Mouse (Mus musculus): ENCODE data around the gene Slit1. TPM values are rescaled to one million over a fixed set of nuclear protein-coding genes. Genes with fewer than 3 reads are reported as not detected.

Slit1 gene
- polyA plus RNA-seq, 1 experiment from 2014 or later = 0.16 TPM

- DNase-seq (ENCODE audit: low spot score) (no peak), ATAC-seq (no peak)
- 97% methylated on average over 2 of the region's 2 CpGs for WGBS
- H3K36me3 ChIP-seq (ENCODE audit: insufficient read depth, low read length) = no peaks in the 10 kb centered on the region
- H3K9ac ChIP-seq (replicated peaks; ENCODE audit: low read depth) = no peak overlapping the region
- H3K4me1 ChIP-seq (ENCODE audit: insufficient read depth, low read depth, low read length) = no peaks in the 10 kb centered on the region
- H3K27me3 ChIP-seq (replicated peaks; ENCODE audit: insufficient read depth, low read length) = no peaks in the 10 kb centered on the region
- H3K27ac ChIP-seq (ENCODE audit: low read length) = no peak overlapping the region
- no peak overlapping the region for H3K4me3 ChIP-seq (ENCODE audit: low read depth, low read length)
- peak; percentile 24; the same call in 1 of the 2 replicates for TF ChIP-seq CTCF (IDR thresholded peaks at IDR 0.05)
- no peak for TF ChIP-seq EP300 (IDR thresholded peaks at IDR 0.05)
- H3K9me3 ChIP-seq (ENCODE audit: low read length) = no peaks in the 10 kb centered on the region
- H3K4me2 ChIP-seq (replicated peaks; ENCODE audit: low read depth, low read length) = no peak overlapping the region
These were observed 57.3 kb downstream of the Slit1 start for GRCm38 (mm10) chr19:41686194-41686593.

GRCm38 (mm10) chr19:41685453-41686086 is 57.9 kb downstream of the Slit1 start:
- Histone ChIP-seq H3K27me3 (replicated peaks; ENCODE audit: insufficient read depth, low read length) (no peaks in the 10 kb centered on the region), H3K4me2 (replicated peaks; ENCODE audit: low read depth, low read length) (no peak overlapping the region), H3K36me3 (ENCODE audit: insufficient read depth, low read length) (no peaks in the 10 kb centered on the region), H3K4me1 (ENCODE audit: insufficient read depth, low read depth, low read length) (no peaks in the 10 kb centered on the region), H3K4me3 (ENCODE audit: low read depth, low read length) (no peak overlapping the region), H3K9ac (replicated peaks; ENCODE audit: low read depth) (no peak overlapping the region), H3K27ac (ENCODE audit: low read length) (no peak overlapping the region), H3K9me3 (ENCODE audit: low read length) (no peaks in the 10 kb centered on the region)
- 62% methylated on average over 13 of the region's 13 CpGs for WGBS
- TF ChIP-seq EP300 (IDR thresholded peaks at IDR 0.05) = no peak
- no peak for TF ChIP-seq CTCF (IDR thresholded peaks at IDR 0.05)
- DNase-seq (ENCODE audit: low spot score) (no peak), ATAC-seq (no peak)

- H3K4me3 ChIP-seq (ENCODE audit: low read depth, low read length) = no peak overlapping the region
- DNase-seq (ENCODE audit: low spot score) (no peak), ATAC-seq (no peak)
- no peak for TF ChIP-seq EP300 (IDR thresholded peaks at IDR 0.05)
- TF ChIP-seq CTCF (IDR thresholded peaks at IDR 0.05) = no peak
- H3K27me3 ChIP-seq (replicated peaks; ENCODE audit: insufficient read depth, low read length) = no peaks in the 10 kb centered on the region
- no peaks in the 10 kb centered on the region for H3K9me3 ChIP-seq (ENCODE audit: low read length)
- H3K27ac ChIP-seq (ENCODE audit: low read length) = no peak overlapping the region
- H3K9ac ChIP-seq (replicated peaks; ENCODE audit: low read depth) = no peak overlapping the region
- 79% methylated on average over 1 of the region's 1 CpGs for WGBS
- no peaks in the 10 kb centered on the region for H3K4me1 ChIP-seq (ENCODE audit: insufficient read depth, low read depth, low read length)
- no peak overlapping the region for H3K4me2 ChIP-seq (replicated peaks; ENCODE audit: low read depth, low read length)
- H3K36me3 ChIP-seq (ENCODE audit: insufficient read depth, low read length) = no peaks in the 10 kb centered on the region
These were observed 58.6 kb downstream of the Slit1 start for GRCm38 (mm10) chr19:41684874-41685273.

- TF ChIP-seq EP300 (IDR thresholded peaks at IDR 0.05) = no peak
- no peak for TF ChIP-seq CTCF (IDR thresholded peaks at IDR 0.05)
- no peak overlapping the region for H3K27ac ChIP-seq (ENCODE audit: low read length)
- no peaks in the 10 kb centered on the region for H3K27me3 ChIP-seq (replicated peaks; ENCODE audit: insufficient read depth, low read length)
- H3K9me3 ChIP-seq (ENCODE audit: low read length) = no peaks in the 10 kb centered on the region
- no peaks in the 10 kb centered on the region for H3K36me3 ChIP-seq (ENCODE audit: insufficient read depth, low read length)
- H3K9ac ChIP-seq (replicated peaks; ENCODE audit: low read depth) = no peak overlapping the region
- 89% methylated on average over 1 of the region's 1 CpGs for WGBS
- H3K4me2 ChIP-seq (replicated peaks; ENCODE audit: low read depth, low read length) = no peak overlapping the region
- DNase-seq (ENCODE audit: low spot score) (no peak), ATAC-seq (no peak)
- no peak overlapping the region for H3K4me3 ChIP-seq (ENCODE audit: low read depth, low read length)
- H3K4me1 ChIP-seq (ENCODE audit: insufficient read depth, low read depth, low read length) = no peaks in the 10 kb centered on the region
These were observed 59.5 kb downstream of the Slit1 start for GRCm38 (mm10) chr19:41683951-41684350.

- H3K4me3 ChIP-seq (ENCODE audit: low read depth, low read length) = no peak overlapping the region
- H3K9ac ChIP-seq (replicated peaks; ENCODE audit: low read depth) = no peak overlapping the region
- no peak for TF ChIP-seq EP300 (IDR thresholded peaks at IDR 0.05)
- no peak for TF ChIP-seq CTCF (IDR thresholded peaks at IDR 0.05)
- H3K27ac ChIP-seq (ENCODE audit: low read length) = no peak overlapping the region
- DNase-seq (ENCODE audit: low spot score) (no peak), ATAC-seq (no peak)
- no peaks in the 10 kb centered on the region for H3K4me1 ChIP-seq (ENCODE audit: insufficient read depth, low read depth, low read length)
- no peak overlapping the region for H3K4me2 ChIP-seq (replicated peaks; ENCODE audit: low read depth, low read length)
- WGBS = 67% methylated on average over 1 of the region's 1 CpGs
- no peaks in the 10 kb centered on the region for H3K36me3 ChIP-seq (ENCODE audit: insufficient read depth, low read length)
- no peaks in the 10 kb centered on the region for H3K9me3 ChIP-seq (ENCODE audit: low read length)
- H3K27me3 ChIP-seq (replicated peaks; ENCODE audit: insufficient read depth, low read length) = no peaks in the 10 kb centered on the region
These were observed 63.2 kb downstream of the Slit1 start for GRCm38 (mm10) chr19:41680267-41680666.

- Histone ChIP-seq H3K36me3 (ENCODE audit: insufficient read depth, low read length) (no peaks in the 10 kb centered on the region), H3K4me1 (ENCODE audit: insufficient read depth, low read depth, low read length) (no peaks in the 10 kb centered on the region), H3K27me3 (replicated peaks; ENCODE audit: insufficient read depth, low read length) (no peaks in the 10 kb centered on the region), H3K27ac (ENCODE audit: low read length) (no peak overlapping the region), H3K4me3 (ENCODE audit: low read depth, low read length) (no peak overlapping the region), H3K4me2 (replicated peaks; ENCODE audit: low read depth, low read length) (no peak overlapping the region), H3K9ac (replicated peaks; ENCODE audit: low read depth) (no peak overlapping the region), H3K9me3 (ENCODE audit: low read length) (no peaks in the 10 kb centered on the region)
- DNase-seq (ENCODE audit: low spot score) (no peak), ATAC-seq (no peak)
- TF ChIP-seq CTCF (IDR thresholded peaks at IDR 0.05) = no peak
- TF ChIP-seq EP300 (IDR thresholded peaks at IDR 0.05) = no peak
- WGBS = 23% methylated on average over 15 of the region's 15 CpGs
These were observed 64.4 kb downstream of the Slit1 start for GRCm38 (mm10) chr19:41679028-41679427.

- Histone ChIP-seq H3K27me3 (replicated peaks; ENCODE audit: insufficient read depth, low read length) (no peaks in the 10 kb centered on the region), H3K4me2 (replicated peaks; ENCODE audit: low read depth, low read length) (no peak overlapping the region), H3K36me3 (ENCODE audit: insufficient read depth, low read length) (no peaks in the 10 kb centered on the region), H3K9ac (replicated peaks; ENCODE audit: low read depth) (no peak overlapping the region), H3K27ac (ENCODE audit: low read length) (no peak overlapping the region), H3K4me1 (ENCODE audit: insufficient read depth, low read depth, low read length) (no peaks in the 10 kb centered on the region), H3K4me3 (ENCODE audit: low read depth, low read length) (no peak overlapping the region), H3K9me3 (ENCODE audit: low read length) (no peaks in the 10 kb centered on the region)
- 36% methylated on average over 4 of the region's 4 CpGs for WGBS
- no peak for DNase-seq (ENCODE audit: low spot score)
- TF ChIP-seq CTCF (IDR thresholded peaks at IDR 0.05) (no peak), EP300 (IDR thresholded peaks at IDR 0.05) (no peak)
- no peak for ATAC-seq
These were observed 65.9 kb downstream of the Slit1 start for GRCm38 (mm10) chr19:41677575-41677974.

Measured in lung, postnatal 0 days (tissue).